8 mouse cellular contexts compared by ENCODE assay signal in the genomic region with DNA sequence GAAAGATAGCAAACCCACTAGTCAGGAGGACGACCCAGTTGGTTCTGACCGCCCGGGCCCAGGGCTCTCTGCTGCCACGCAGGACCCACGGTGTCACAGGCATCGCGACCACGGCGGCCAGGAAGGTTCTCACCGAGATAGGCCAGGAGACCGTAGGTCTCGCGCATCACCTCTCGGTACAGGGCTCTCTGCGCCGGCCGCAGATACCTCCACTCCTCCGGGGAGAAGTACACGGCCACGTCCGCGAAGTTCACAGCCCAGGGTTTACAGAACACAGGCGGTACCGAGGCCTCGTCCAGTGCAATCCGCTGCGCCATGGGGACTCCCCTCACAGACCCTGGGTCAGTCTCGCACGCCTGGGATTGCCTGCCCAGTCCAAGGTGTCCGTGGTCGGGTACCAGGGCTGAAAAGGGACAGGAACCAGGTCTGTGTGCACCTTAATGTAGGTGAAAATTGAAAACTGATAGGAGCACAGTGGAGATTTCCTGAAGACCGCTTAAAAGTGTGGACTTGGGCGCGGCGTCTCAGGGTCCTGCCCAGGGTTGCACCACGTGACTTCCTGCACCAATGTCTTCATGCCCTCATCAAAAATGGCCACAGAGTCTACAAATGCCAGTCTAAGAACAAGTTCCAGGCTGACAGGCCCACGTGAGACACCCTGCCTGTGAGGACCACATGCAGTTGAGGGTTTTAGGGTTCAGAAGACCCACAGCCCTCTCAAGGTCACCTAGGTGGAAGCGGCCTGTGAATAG. TPM values are rescaled to one million over a fixed set of nuclear protein-coding genes. Genes with fewer than 3 reads are reported as not detected.
DNase-seq lines count a peak whose midpoint lies in the region; ATAC-seq and TF ChIP-seq lines count a peak whose summit lies in the region.

A gene (minus strand): TSS at position 526 of the 752 bp plus-strand sequence.

- ATAC-seq in kidney, embryonic 14.5 days (ENCODE audit: low FRiP score, low TSS enrichment): peak; percentile 90
- peak; percentile 94 for ATAC-seq in limb, embryonic 14.5 days (ENCODE audit: low FRiP score, low read depth)
- peak; percentile 85 for ATAC-seq in midbrain, embryonic 16.5 days

- H3K4me3 ChIP-seq in bone marrow macrophage, adult 2 months (ENCODE audit: insufficient read depth, low read length): peak within 1 kb of the TSS; percentile 61
- peak within 1 kb of the TSS; percentile 39 for H3K4me3 ChIP-seq in embryonic fibroblast, embryonic 13.5 days (ENCODE audit: insufficient read depth, low read length)
- peak within 1 kb of the TSS; percentile 50 for H3K4me3 ChIP-seq in kidney, embryonic 14.5 days (ENCODE audit: low read length)
- H3K4me3 ChIP-seq in limb, embryonic 14.5 days (replicated peaks; ENCODE audit: low read length): peak within 1 kb of the TSS; percentile 53
- peak within 1 kb of the TSS; percentile 57 for H3K4me3 ChIP-seq in midbrain, embryonic 16.5 days (ENCODE audit: low read depth, low read length)
- peak within 1 kb of the TSS; percentile 86 for H3K4me3 ChIP-seq in spleen, adult 2 months (ENCODE audit: extremely low read depth, insufficient read depth, insufficient read length)

- H3K9me3 ChIP-seq in kidney, embryonic 14.5 days (ENCODE audit: control insufficient read depth, low read length): peaks cover 3% of the 10 kb centered on the region; the same call in 1 of the 2 replicates
- no peaks in the 10 kb centered on the region for H3K9me3 ChIP-seq in limb, embryonic 14.5 days (ENCODE audit: control insufficient read depth, low read length)
- no peaks in the 10 kb centered on the region for H3K9me3 ChIP-seq in midbrain, embryonic 16.5 days (replicated peaks; ENCODE audit: control insufficient read depth, low read length, poor library complexity, severe bottlenecking)

- TF ChIP-seq POLR2A in bone marrow macrophage, adult 2 months (IDR thresholded peaks at IDR 0.05; ENCODE audit: borderline replicate concordance, low read depth, low read length): 0 out of 2 replicates have a peak, but pooled peaks have one; percentile 30
- peak; percentile 70 for TF ChIP-seq POLR2A in embryonic fibroblast, embryonic 13.5 days (IDR thresholded peaks at IDR 0.05; ENCODE audit: low read depth, low read length)
- TF ChIP-seq POLR2A in limb, embryonic 14.5 days (IDR thresholded peaks at IDR 0.05; ENCODE audit: borderline replicate concordance, extremely low read depth, insufficient read depth, insufficient read length): no peak
- TF ChIP-seq POLR2A in spleen, adult 2 months (IDR thresholded peaks at IDR 0.05; ENCODE audit: low read depth, low read length): no peak

- peaks cover under 1% of the 10 kb centered on the region for H3K4me1 ChIP-seq in bone marrow macrophage, adult 2 months (ENCODE audit: control insufficient read depth, insufficient read depth, low read length)
- peaks cover 7% of the 10 kb centered on the region for H3K4me1 ChIP-seq in embryonic fibroblast, embryonic 13.5 days (ENCODE audit: control insufficient read depth, insufficient read depth, low read length)
- H3K4me1 ChIP-seq in kidney, embryonic 14.5 days (ENCODE audit: control insufficient read depth, insufficient read depth, low read length): no peaks in the 10 kb centered on the region
- H3K4me1 ChIP-seq in limb, embryonic 14.5 days (ENCODE audit: control insufficient read depth, insufficient read depth, low read length): no peaks in the 10 kb centered on the region
- H3K4me1 ChIP-seq in midbrain, embryonic 16.5 days (ENCODE audit: control insufficient read depth, insufficient read depth, low read length): peaks cover 4% of the 10 kb centered on the region; the same call in 1 of the 2 replicates
- H3K4me1 ChIP-seq in spleen, adult 2 months (ENCODE audit: control insufficient read depth, insufficient read depth, insufficient read length): no peaks in the 10 kb centered on the region

- peak within 1 kb of the TSS; percentile 71 for H3K9ac ChIP-seq in kidney, embryonic 14.5 days (ENCODE audit: low read depth, low read length)
- peak within 1 kb of the TSS; percentile 64 for H3K9ac ChIP-seq in limb, embryonic 14.5 days (ENCODE audit: low read depth, low read length, severe bottlenecking)
- peak within 1 kb of the TSS; percentile 76 for H3K9ac ChIP-seq in midbrain, embryonic 16.5 days (ENCODE audit: low read depth, low read length)

- H3K36me3 ChIP-seq in kidney, embryonic 14.5 days (ENCODE audit: control insufficient read depth, insufficient read depth, low read length): peaks cover 3% of the 10 kb centered on the region
- peaks cover 9% of the 10 kb centered on the region for H3K36me3 ChIP-seq in limb, embryonic 14.5 days (ENCODE audit: control insufficient read depth, insufficient read depth, low read length)
- peaks cover 3% of the 10 kb centered on the region; the same call in 1 of the 2 replicates for H3K36me3 ChIP-seq in midbrain, embryonic 16.5 days (ENCODE audit: control insufficient read depth, insufficient read depth, low read length)
- H3K36me3 ChIP-seq in spleen, adult 2 months (ENCODE audit: control insufficient read depth, insufficient read depth, low read length): peaks cover 6% of the 10 kb centered on the region; the same call in 1 of the 2 replicates

- no peaks in the 10 kb centered on the region for H3K27me3 ChIP-seq in kidney, embryonic 14.5 days (ENCODE audit: control insufficient read depth, insufficient read depth, low read length)
- no peaks in the 10 kb centered on the region for H3K27me3 ChIP-seq in limb, embryonic 14.5 days (ENCODE audit: control insufficient read depth, insufficient read depth, low read length)
- H3K27me3 ChIP-seq in midbrain, embryonic 16.5 days (ENCODE audit: control insufficient read depth, insufficient read depth, low read depth, low read length): no peaks in the 10 kb centered on the region
- no peaks in the 10 kb centered on the region for H3K27me3 ChIP-seq in spleen, adult 2 months (ENCODE audit: control insufficient read depth, insufficient read depth, low read length)

- TF ChIP-seq CTCF in bone marrow macrophage, adult 2 months (IDR thresholded peaks at IDR 0.05; ENCODE audit: low read depth, low read length): no peak
- no peak for TF ChIP-seq CTCF in embryonic fibroblast, embryonic 13.5 days (IDR thresholded peaks at IDR 0.05; ENCODE audit: borderline replicate concordance, insufficient read depth, low read length)
- no peak for TF ChIP-seq CTCF in spleen, adult 2 months (IDR thresholded peaks at IDR 0.05; ENCODE audit: extremely low read depth, insufficient read depth, insufficient read length, insufficient replicate concordance)

- 19% methylated on average over 38 of the region's 38 CpGs for WGBS in kidney, embryonic 14.5 days
- 16% methylated on average over 30 of the region's 38 CpGs for WGBS in limb, embryonic 14.5 days
- WGBS in midbrain, embryonic 16.5 days: 15% methylated on average over 38 of the region's 38 CpGs
- WGBS in spleen, adult 2 months: 9% methylated on average over 38 of the region's 38 CpGs

- no peak within 1 kb of the TSS for H3K27ac ChIP-seq in bone marrow macrophage, adult 2 months (ENCODE audit: insufficient read depth, low read depth, low read length)
- peak within 1 kb of the TSS; percentile 86 for H3K27ac ChIP-seq in embryonic fibroblast, embryonic 13.5 days (ENCODE audit: insufficient read depth, low read length)
- H3K27ac ChIP-seq in kidney, embryonic 14.5 days (ENCODE audit: low read depth, low read length): no peak within 1 kb of the TSS
- no peak within 1 kb of the TSS for H3K27ac ChIP-seq in limb, embryonic 14.5 days (replicated peaks; ENCODE audit: low read depth, low read length)
- H3K27ac ChIP-seq in midbrain, embryonic 16.5 days (ENCODE audit: low read length): peak within 1 kb of the TSS; percentile 15
- peak within 1 kb of the TSS; percentile 65 for H3K27ac ChIP-seq in spleen, adult 2 months (ENCODE audit: insufficient read depth, low read length)

- peak within 1 kb of the TSS; percentile 57 for H3K4me2 ChIP-seq in kidney, embryonic 14.5 days (replicated peaks; ENCODE audit: low read depth, low read length)
- H3K4me2 ChIP-seq in limb, embryonic 14.5 days (replicated peaks; ENCODE audit: low read depth, low read length, severe bottlenecking): peak within 1 kb of the TSS; percentile 64
- H3K4me2 ChIP-seq in midbrain, embryonic 16.5 days (ENCODE audit: low read length): peak within 1 kb of the TSS; percentile 70

- peak; percentile 85 to 86 for DNase-seq in B cell, adult 2 months
- DNase-seq in heart, adult 9 months (ENCODE audit: low spot score in 2 of 2): peak; percentile 91 to 94
- peak; percentile 78 for DNase-seq in limb, embryonic 14.5 days (ENCODE audit: low spot score)
- DNase-seq in spleen, adult 2 months (ENCODE audit: low read depth in 1 of 2, low spot score in 2 of 2): peak; percentile 87 to 93

RNA-seq across cellular contexts. Expression of the gene that starts here (rescaled TPM):
- 2.8 and 2.9 TPM in 2 replicates for polyA plus RNA-seq in bone marrow macrophage, adult 2 months (2012; ENCODE audit: insufficient read depth, insufficient read length, missing spikeins)
- 1.6 and 2.1 TPM in 2 replicates for polyA plus RNA-seq in embryonic fibroblast, embryonic 13.5 days (2011; ENCODE audit: insufficient read length, low read depth, missing spikeins)
- 2.6 and 7.2 TPM in 2 replicates for polyA plus RNA-seq in kidney, embryonic 14.5 days (2014; fragmentation: Nextera tagmentation; extraction: Ambion mirVana)
- 3.5 and 3.9 TPM in 2 replicates for polyA plus RNA-seq in limb, embryonic 14.5 days (2012; rRNA removed)
- 4.5 and 6.4 TPM in 2 replicates for polyA plus RNA-seq in limb, embryonic 14.5 days (2014; fragmentation: Nextera tagmentation; extraction: Ambion mirVana)
- 4.6 and 5.4 TPM in 2 replicates for polyA plus RNA-seq in midbrain, embryonic 16.5 days (2015; fragmentation: Nextera tagmentation; extraction: Ambion mirVana)
- 3.2 and 3.7 TPM in 2 replicates for polyA plus RNA-seq in spleen, adult 2 months (2012; rRNA removed)

Comparison
In these comparisons a context has a peak if more than half of its experiments do, and no peak if none do; other contexts are left out.
1. H3K27ac ChIP-seq: peak in embryonic fibroblast, embryonic 13.5 days (single experiment), midbrain, embryonic 16.5 days (single experiment) and spleen, adult 2 months (single experiment); none in bone marrow macrophage, adult 2 months (single experiment), kidney, embryonic 14.5 days (single experiment) and limb, embryonic 14.5 days (single experiment).
2. POLR2A ChIP-seq: peak in bone marrow macrophage, adult 2 months (single experiment) and embryonic fibroblast, embryonic 13.5 days (single experiment); none in limb, embryonic 14.5 days (single experiment) and spleen, adult 2 months (single experiment).
3. Peak in every context shown above with its lines, with median percentiles within 50 percentile points of each other: DNase-seq, H3K4me3 ChIP-seq, ATAC-seq, H3K4me2 ChIP-seq and H3K9ac ChIP-seq.